Mouse (Mus musculus): Measurements from ENCODE around the gene Tpcn1. TPM values are rescaled to one million over a fixed set of nuclear protein-coding genes. Genes with fewer than 3 reads are reported as not detected.

The Tpcn1 gene
- polyA plus RNA-seq (2017; shearing (Covaris generic)): 10 to 100 TPM; 14.1 to 21.5 TPM

DNA sequence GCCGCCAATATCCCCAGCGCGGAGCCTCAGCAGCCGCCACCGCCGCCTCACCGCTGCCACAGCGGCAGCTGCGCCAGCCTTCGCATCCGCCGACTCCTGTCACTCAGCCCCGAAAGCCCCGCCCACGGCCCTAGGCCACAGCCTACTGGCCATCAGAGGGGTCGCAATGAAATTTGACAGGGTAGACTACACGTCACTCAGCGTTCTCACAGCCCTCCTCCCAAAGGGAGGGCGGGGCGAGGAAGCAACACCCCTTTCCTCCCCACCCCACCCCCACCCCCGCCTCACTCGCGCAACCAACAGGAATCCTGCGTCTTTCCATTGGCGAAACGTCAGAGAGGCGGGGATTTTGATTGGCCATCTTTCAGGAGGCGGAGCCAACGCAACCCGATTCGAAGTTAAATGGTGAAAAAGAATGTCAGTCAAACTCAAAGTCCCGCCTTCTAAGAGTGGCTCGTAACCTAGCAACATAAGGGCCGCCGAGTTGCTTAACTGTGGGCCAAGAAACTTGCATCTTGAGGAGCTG is at the start of gene Tpcn1, which contains the start of gene Iqcd:
Tpcn1 (minus strand) TSS at position 105 of the 526 bp plus-strand sequence.
Iqcd (plus strand) TSS at position 448 of the 526 bp plus-strand sequence.

DNA sequence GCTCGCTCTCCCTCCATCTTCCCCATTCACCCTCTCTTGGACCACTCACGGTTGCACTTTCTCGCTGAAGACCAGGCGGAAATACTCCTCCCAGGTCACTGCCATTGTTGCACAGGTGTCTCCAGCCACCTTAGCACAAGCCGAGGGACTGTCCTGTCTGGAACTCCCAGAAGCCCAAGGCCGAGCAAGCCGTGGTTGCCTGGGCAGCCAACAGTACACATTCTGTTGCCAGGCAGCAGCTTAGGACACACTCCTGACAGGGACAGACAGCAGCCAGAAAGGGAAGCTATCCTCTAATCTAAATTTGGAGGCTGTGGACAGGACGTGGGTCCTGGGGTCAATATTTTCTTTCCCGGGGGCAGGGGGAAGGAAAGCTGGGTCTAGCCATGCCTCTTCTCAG is 45.7 kb upstream of the Tpcn1 start, which contains the start of gene Cfap73:
Cfap73 (minus strand) TSS at position 105 of the 400 bp plus-strand sequence.

DNA sequence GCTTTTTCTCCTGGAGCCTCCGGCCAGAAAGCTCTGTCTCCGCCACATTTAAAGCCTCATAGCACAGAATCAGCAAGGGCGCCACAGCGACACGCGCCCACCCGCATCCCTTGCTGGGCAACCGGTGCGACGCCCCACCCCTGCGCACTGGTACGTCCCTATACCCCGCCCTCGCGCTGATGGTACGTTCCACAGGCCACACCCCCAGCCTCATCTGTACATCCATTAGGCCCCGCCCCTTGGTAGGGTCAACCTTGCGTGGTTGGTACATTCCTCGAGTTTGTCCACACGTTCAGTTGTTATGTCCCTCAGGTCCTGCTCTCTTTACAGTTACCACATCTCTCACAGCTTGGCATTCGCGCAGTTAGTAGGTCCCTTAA is 24.0 kb upstream of the Tpcn1 start, which contains the start of the genes Rita1 and Ddx54:
Rita1 (minus strand) TSS at position 148 of the 380 bp plus-strand sequence.
Ddx54 (plus strand) TSS at position 298 of the 380 bp plus-strand sequence.

DNA sequence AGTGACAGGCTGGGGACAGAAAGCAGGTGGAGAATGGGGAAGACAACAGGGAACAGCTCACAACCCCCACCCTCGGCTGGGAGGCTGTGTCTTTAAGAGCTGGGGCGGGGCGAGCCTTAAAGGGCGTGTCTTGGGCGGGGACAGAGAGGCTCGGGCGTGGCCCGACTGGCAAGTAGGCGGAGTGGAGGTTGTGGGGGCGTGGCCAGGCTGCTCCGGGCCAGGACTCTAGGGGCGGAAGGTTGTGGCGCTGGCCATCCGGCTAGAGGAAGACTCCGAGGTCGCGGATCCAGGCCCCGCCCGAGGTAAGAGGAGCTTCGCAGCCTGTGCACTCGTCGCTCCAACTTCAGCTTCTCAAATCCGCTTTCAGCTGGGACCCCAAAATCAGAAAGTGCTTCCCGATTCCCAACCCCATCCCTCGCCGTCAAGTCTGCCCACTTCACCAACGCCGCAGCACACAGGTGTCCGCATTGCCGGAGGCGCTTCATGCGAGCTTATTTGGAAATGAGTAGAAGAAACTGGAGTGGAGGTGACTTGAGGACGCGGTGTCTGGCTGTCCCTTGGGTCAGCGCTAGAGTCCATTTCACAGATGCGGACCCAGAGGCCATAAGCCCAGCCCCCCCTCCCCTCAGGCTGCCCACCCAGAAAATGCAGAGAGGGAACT is 77.4 kb downstream of the Tpcn1 start, which contains the start of gene Slc8b1:
Slc8b1 (plus strand) TSS at position 187 of the 661 bp plus-strand sequence.

DNA sequence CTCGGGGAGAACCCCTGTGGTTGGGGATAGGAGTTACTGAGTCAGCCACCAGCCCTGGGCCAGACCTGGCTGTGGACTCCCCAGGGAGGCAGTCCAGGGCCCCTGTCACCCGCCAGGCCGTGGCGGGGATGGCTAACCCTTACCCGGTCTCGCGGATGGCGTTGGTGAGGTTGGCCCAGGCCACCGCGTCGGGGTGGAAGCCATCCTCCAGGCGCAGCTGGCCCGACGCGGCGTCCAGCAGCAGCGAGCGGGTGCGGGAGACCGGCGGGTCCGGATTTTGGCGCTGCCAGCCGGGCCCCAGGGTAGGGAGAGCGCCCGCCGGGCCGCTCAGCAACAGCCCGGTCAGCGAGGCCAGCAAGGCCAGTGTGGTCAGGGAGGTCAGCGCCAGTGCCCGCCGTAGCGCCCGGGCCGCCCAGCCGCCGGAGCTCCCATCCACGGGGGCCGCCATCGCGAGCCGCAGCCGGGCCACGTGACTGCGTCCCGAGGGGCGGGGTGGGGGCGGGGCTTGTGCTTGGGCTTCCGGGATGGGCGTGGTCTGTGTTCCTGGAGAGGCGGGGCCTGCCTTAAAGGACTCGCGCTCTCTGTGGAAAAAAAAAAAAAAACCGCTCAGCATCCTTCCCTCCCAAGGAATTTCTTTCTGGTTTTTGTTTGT is 85.2 kb downstream of the Tpcn1 start, which contains the start of gene Plbd2:
Plbd2 (minus strand) TSS at position 482 of the 652 bp plus-strand sequence.

Other genes starting within 250 kb of the Tpcn1 start
- under 1 TPM in 1 of 2 experiments, not detected in 1; 0.33 TPM for gene Lhx5, start 157.0 kb downstream of the Tpcn1 start, polyA plus RNA-seq (2017; shearing (Covaris generic))
- not detected for gene Sdsl, start 115.9 kb downstream of the Tpcn1 start, polyA plus RNA-seq (2017; shearing (Covaris generic))
- not detected for gene Sds, start 112.1 kb downstream of the Tpcn1 start, polyA plus RNA-seq (2017; shearing (Covaris generic))
- gene Plbd2, start 85.0 kb downstream of the Tpcn1 start, polyA plus RNA-seq (2017; shearing (Covaris generic)): 10 to 100 TPM; 24.9 to 30.8 TPM
- 10 to 100 TPM; 10.0 to 17.2 TPM for gene Slc8b1, start 77.5 kb downstream of the Tpcn1 start, polyA plus RNA-seq (2017; shearing (Covaris generic))
- gene Iqcd, start 343 bp upstream of the Tpcn1 start, polyA plus RNA-seq (2017; shearing (Covaris generic)): 1 to 10 TPM in 1 of 2 experiments, under 1 TPM in 1; 0.43 to 1.9 TPM
- gene Rita1, start 23.9 kb upstream of the Tpcn1 start, polyA plus RNA-seq (2017; shearing (Covaris generic)): 1 to 10 TPM; 2.6 to 3.1 TPM
- 10 to 100 TPM; 45.8 to 62.9 TPM for gene Ddx54, start 24.1 kb upstream of the Tpcn1 start, polyA plus RNA-seq (2017; shearing (Covaris generic))
- under 1 TPM in 1 of 2 experiments, not detected in 1; 0.18 TPM for gene Cfap73, start 45.6 kb upstream of the Tpcn1 start, polyA plus RNA-seq (2017; shearing (Covaris generic))
- 10 to 100 TPM; 11.4 to 15.4 TPM for gene Rasal1, start 60.1 kb upstream of the Tpcn1 start, polyA plus RNA-seq (2017; shearing (Covaris generic))
- 100 to 1,000 TPM; 117 to 164 TPM for gene Dtx1, start 123.3 kb upstream of the Tpcn1 start, polyA plus RNA-seq (2017; shearing (Covaris generic))
- gene Oas2, start 161.2 kb upstream of the Tpcn1 start, polyA plus RNA-seq (2017; shearing (Covaris generic)): 1 to 10 TPM; 1.5 to 5.5 TPM
- 10 to 100 TPM in 1 of 2 experiments, 1 to 10 TPM in 1; 3.5 to 24.9 TPM for gene Oas3, start 189.0 kb upstream of the Tpcn1 start, polyA plus RNA-seq (2017; shearing (Covaris generic))
- gene Oas1e, start 206.9 kb upstream of the Tpcn1 start, polyA plus RNA-seq (2017; shearing (Covaris generic)): not detected
- gene Oas1c, start 223.8 kb upstream of the Tpcn1 start, polyA plus RNA-seq (2017; shearing (Covaris generic)): 10 to 100 TPM; 12.6 to 13.1 TPM

Measured in activated CD4-positive, CD25-positive, alpha-beta regulatory T cell (primary cell).